Mouse (Mus musculus) B cell, adult 62 days (primary cell): ENCODE results near the gene Gm9376. TPM values are rescaled to one million over a fixed set of nuclear protein-coding genes. Genes with fewer than 3 reads are reported as not detected.

Source experiments
- total RNA-seq: library from RNA; stranded (reverse); gene quantifications from 4 replicates; pipeline ENCODE4 v1.2.4, GENCODE M21; 2023

Gene Gm9376
- total RNA-seq: not detected in 4 replicates

DNA sequence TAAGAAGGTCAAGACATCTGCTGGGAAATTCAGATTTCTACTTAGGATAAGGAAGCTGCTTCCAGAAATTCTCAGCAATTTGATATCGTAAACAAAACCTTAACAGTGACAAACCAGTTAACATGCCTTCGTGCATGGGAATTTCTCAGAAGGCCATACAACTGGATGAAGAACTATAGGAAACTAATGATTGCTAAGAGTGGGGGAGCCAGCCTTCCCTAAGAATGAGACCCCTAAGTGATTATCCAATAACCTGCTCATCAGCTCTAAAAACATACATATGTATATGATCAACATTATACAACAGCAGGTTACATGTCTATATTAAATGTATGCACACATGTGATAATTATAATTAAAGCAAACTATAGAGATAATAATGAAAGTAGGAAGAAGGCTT, at the start of gene Gm9376:
Gm9376 (plus strand) TSS at position 301 of the 400 bp plus-strand sequence.

GRCm38 (mm10) chr14:118236886-118237289, 29.9 kb upstream of the Gm9376 start, which contains the start of gene Sox21:
TSS of gene Sox21 (minus strand) at chr14:118237030.

Other genes with a start within 250 kb of the Gm9376 start
- 0.22 TPM in 1 of 4 replicates, not detected in the others for gene Dct, start 214.7 kb upstream of the Gm9376 start, total RNA-seq
- gene Tgds, start 134.2 kb upstream of the Gm9376 start, total RNA-seq: 15.5 to 22.5 TPM (median 17.0 TPM) in 4 replicates
- 10.4 to 12.4 TPM (median 11.3 TPM) in 4 replicates for gene Gpr180, start 129.8 kb upstream of the Gm9376 start, total RNA-seq
- gene Sox21, start 29.9 kb upstream of the Gm9376 start, total RNA-seq: not detected in 4 replicates